Mouse (Mus musculus): Measurements from ENCODE around the gene Syf2. TPM values are rescaled to one million over a fixed set of nuclear protein-coding genes. Genes with fewer than 3 reads are reported as not detected.

Syf2 gene
- total RNA-seq, 2 experiments from 2014 or later, result 81.7 to 343 TPM

GRCm38 (mm10) chr4:134967887-134968604 is 37.3 kb downstream of the Syf2 start:
- ATAC-seq (ENCODE audit: poor library complexity, severe bottlenecking), result peak; percentile 72

- ATAC-seq (ENCODE audit: poor library complexity, severe bottlenecking), result no peak
These were observed 37.9 kb downstream of the Syf2 start for GRCm38 (mm10) chr4:134968605-134968976.

GRCm38 (mm10) chr4:134975261-134975928 is 44.7 kb downstream of the Syf2 start:
- ATAC-seq (ENCODE audit: poor library complexity, severe bottlenecking), result no peak

- no peak for ATAC-seq (ENCODE audit: poor library complexity, severe bottlenecking)
These were observed 45.2 kb downstream of the Syf2 start for GRCm38 (mm10) chr4:134975929-134976308.

- no peak for ATAC-seq (ENCODE audit: poor library complexity, severe bottlenecking)
These were observed 48.2 kb downstream of the Syf2 start for GRCm38 (mm10) chr4:134978930-134979329.

- ATAC-seq (ENCODE audit: poor library complexity, severe bottlenecking), result peak; percentile 54
These were observed 51.3 kb downstream of the Syf2 start for GRCm38 (mm10) chr4:134981959-134982431.

GRCm38 (mm10) chr4:134983136-134983535 is 52.4 kb downstream of the Syf2 start:
- ATAC-seq (ENCODE audit: poor library complexity, severe bottlenecking), result no peak

- ATAC-seq (ENCODE audit: poor library complexity, severe bottlenecking), result no peak
These were observed 53.9 kb downstream of the Syf2 start for GRCm38 (mm10) chr4:134984555-134984954.

GRCm38 (mm10) chr4:134985626-134986335 is 55.1 kb downstream of the Syf2 start:
- ATAC-seq (ENCODE audit: poor library complexity, severe bottlenecking), result no peak

- ATAC-seq (ENCODE audit: poor library complexity, severe bottlenecking), result no peak
These were observed 55.6 kb downstream of the Syf2 start for GRCm38 (mm10) chr4:134986336-134986635.

- no peak for ATAC-seq (ENCODE audit: poor library complexity, severe bottlenecking)
These were observed 56.3 kb downstream of the Syf2 start for GRCm38 (mm10) chr4:134986963-134987362.

Other genes with a start within 250 kb of the Syf2 start
- gene Man1c1, start 226.6 kb upstream of the Syf2 start, total RNA-seq (2015), result 28.0 and 33.1 TPM in 2 replicates
- 14.1 and 16.9 TPM in 2 replicates for gene Man1c1, start 226.6 kb upstream of the Syf2 start, total RNA-seq (2017)
- 13.8 and 16.0 TPM in 2 replicates for gene Ldlrap1, start 162.9 kb upstream of the Syf2 start, total RNA-seq (2015)
- 7.6 and 9.6 TPM in 2 replicates for gene Ldlrap1, start 162.9 kb upstream of the Syf2 start, total RNA-seq (2017)
- 14.1 and 17.4 TPM in 2 replicates for gene Maco1, start 77.6 kb upstream of the Syf2 start, total RNA-seq (2015)
- 20.9 and 30.4 TPM in 2 replicates for gene Maco1, start 77.6 kb upstream of the Syf2 start, total RNA-seq (2017)
- gene Rhd, start 66.4 kb upstream of the Syf2 start, total RNA-seq (2015), result 2.9 and 6.6 TPM in 2 replicates
- gene Rhd, start 66.4 kb upstream of the Syf2 start, total RNA-seq (2017), result 4.0 and 14.8 TPM in 2 replicates
- 292 and 323 TPM in 2 replicates for gene Tmem50a, start 15.9 kb upstream of the Syf2 start, total RNA-seq (2015)
- 338 and 378 TPM in 2 replicates for gene Tmem50a, start 15.9 kb upstream of the Syf2 start, total RNA-seq (2017)
- gene Rsrp1, start 7.3 kb upstream of the Syf2 start, total RNA-seq (2015), result 680 and 693 TPM in 2 replicates
- 257 and 330 TPM in 2 replicates for gene Rsrp1, start 7.3 kb upstream of the Syf2 start, total RNA-seq (2017)
- 18.1 and 20.8 TPM in 2 replicates for gene Runx3, start 189.8 kb downstream of the Syf2 start, total RNA-seq (2015)
- 4.3 and 6.5 TPM in 2 replicates for gene Runx3, start 189.8 kb downstream of the Syf2 start, total RNA-seq (2017)

All from megakaryocyte, adult 5-6 weeks (primary cell).